Mouse (Mus musculus) neural tube, embryonic 11.5 days (tissue): ENCODE results near the gene Gm49337. TPM values are rescaled to one million over a fixed set of nuclear protein-coding genes. Genes with fewer than 3 reads are reported as not detected.

Experiments used
- ATAC-seq: fragments of 200-750 bp; cut with Nextera tagmentation; 2 replicates; pipeline ENCODE4 v1.8.0; 2017; ENCODE audit warnings: moderate number of reproducible peaks, mild to moderate bottlenecking, moderate TSS enrichment, moderate library complexity; ENCODE audit not compliant: insufficient read depth, low FRiP score, low TSS enrichment
- DNase-seq: peaks from one replicate; pipeline ENCODE4 v3.0.0-alpha.2; 2015; ENCODE audit warnings: low spot score
- H3K27ac ChIP-seq: fragments of 300-500 bp; sonication (generic); 2 replicates; pipeline ENCODE4 v1.5.1; 2014; ENCODE audit warnings: low read depth, mild to moderate bottlenecking, low read length
- H3K27me3 ChIP-seq: fragments of 300-500 bp; sonication (generic); 2 replicates; pipeline ENCODE4 v1.6.1; 2014; ENCODE audit warnings: mild to moderate bottlenecking, low read length, mixed read lengths; ENCODE audit not compliant: control insufficient read depth, insufficient read depth
- H3K36me3 ChIP-seq: fragments of 300-500 bp; sonication (generic); 2 replicates; pipeline ENCODE4 v1.6.1; 2014; ENCODE audit warnings: mild to moderate bottlenecking, low read length, moderate library complexity, mixed read lengths; ENCODE audit not compliant: control insufficient read depth, insufficient read depth
- H3K4me1 ChIP-seq: fragments of 300-500 bp; sonication (generic); 2 replicates; pipeline ENCODE4 v1.6.1; 2014; ENCODE audit warnings: low read length, mixed read lengths; ENCODE audit not compliant: control insufficient read depth, insufficient read depth
- H3K4me2 ChIP-seq: fragments of 300-500 bp; sonication (generic); 2 replicates; pipeline ENCODE4 v1.6.1; 2014; ENCODE audit warnings: low read depth, mild to moderate bottlenecking, moderate library complexity
- H3K4me3 ChIP-seq: fragments of 300-500 bp; sonication (generic); 2 replicates; pipeline ENCODE4 v1.5.1; 2014; ENCODE audit warnings: low read depth, low read length
- H3K9ac ChIP-seq: fragments of 300-500 bp; sonication (generic); 2 replicates; pipeline ENCODE4 v1.6.1; 2014; ENCODE audit warnings: mild to moderate bottlenecking, low read length
- H3K9me3 ChIP-seq: fragments of 300-500 bp; sonication (generic); 2 replicates; pipeline ENCODE4 v1.6.1; 2016; ENCODE audit warnings: low read length; ENCODE audit not compliant: control insufficient read depth
- WGBS: fragments of 180-500 bp; shearing (Covaris S2); extraction: QIAGEN DNeasy Blood & Tissue Kit; methylation state at CpG from one replicate; pipeline ENCODE4 v1.1.7; 2014; 5-methylcytosine and 5-hydroxymethylcytosine counted together
- polyA plus RNA-seq: library from polyadenylated mRNA; unstranded; fragments of >200 nt; fragmentation: Nextera tagmentation; extraction: Ambion mirVana; gene quantifications from 2 replicates; pipeline ENCODE4 v1.2.1, GENCODE M21; 2014

Gm49337 gene
- polyA plus RNA-seq, 1 experiment from 2014 or later = not detected

DNA sequence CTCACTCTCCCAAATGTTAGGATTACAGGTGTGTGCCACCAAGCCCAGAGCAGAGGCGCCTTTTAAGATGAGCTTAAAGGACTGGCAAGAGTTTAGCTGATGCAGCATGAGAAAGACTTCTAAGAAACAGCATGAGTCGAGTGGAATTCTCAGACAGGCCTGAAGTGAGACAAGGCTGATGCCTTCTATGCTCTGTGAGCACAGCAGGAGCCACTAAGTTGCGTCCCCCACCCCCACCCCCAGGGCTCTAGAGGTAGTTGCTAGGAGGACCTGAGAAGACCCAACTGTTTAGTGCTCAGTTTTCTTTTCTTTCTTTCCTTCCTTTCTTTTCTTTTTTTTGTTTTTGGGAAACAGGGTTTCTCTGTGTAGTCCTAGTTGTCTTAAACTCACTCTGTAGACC lies 8.9 kb downstream of the Gm49337 start:
- Histone ChIP-seq H3K36me3 (no peaks in the 10 kb centered on the region), H3K27me3 (no peaks in the 10 kb centered on the region), H3K9me3 (no peaks in the 10 kb centered on the region), H3K4me1 (no peaks in the 10 kb centered on the region), H3K9ac (no peak overlapping the region), H3K27ac (no peak overlapping the region), H3K4me2 (no peak overlapping the region), H3K4me3 (no peak overlapping the region)
- 48% methylated on average over 3 of the region's 3 CpGs for WGBS
- ATAC-seq (no peak), DNase-seq (peak; percentile 6)

DNA sequence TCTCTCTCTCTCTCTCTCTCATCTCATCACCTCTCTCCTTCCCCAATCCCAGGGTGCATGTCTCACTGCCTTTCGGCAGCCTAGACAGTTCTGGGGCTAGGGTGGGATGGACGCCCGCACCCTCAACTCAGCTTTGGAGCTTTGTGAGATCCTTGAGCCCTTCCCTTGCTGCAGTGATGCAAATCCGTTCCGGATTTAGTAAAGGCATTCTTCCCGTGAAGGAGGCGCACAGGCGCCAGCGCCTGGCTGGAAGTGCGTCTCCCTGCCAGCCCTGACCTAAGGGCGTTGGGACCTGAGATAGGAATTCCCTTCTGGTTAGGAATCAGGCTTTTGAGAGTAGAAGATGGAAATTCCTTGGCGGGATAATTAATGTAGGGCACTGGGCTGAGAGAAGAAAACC lies 9.6 kb downstream of the Gm49337 start:
- Histone ChIP-seq H3K9me3 (no peaks in the 10 kb centered on the region), H3K4me3 (no peak overlapping the region), H3K4me1 (no peaks in the 10 kb centered on the region), H3K36me3 (no peaks in the 10 kb centered on the region), H3K9ac (no peak overlapping the region), H3K27ac (no peak overlapping the region), H3K27me3 (no peaks in the 10 kb centered on the region), H3K4me2 (0 out of 2 replicates have a peak overlapping the region, but pooled peaks have one; percentile 7)
- 9% methylated on average over 12 of the region's 12 CpGs for WGBS
- ATAC-seq (no peak), DNase-seq (peak; percentile 33)

DNA sequence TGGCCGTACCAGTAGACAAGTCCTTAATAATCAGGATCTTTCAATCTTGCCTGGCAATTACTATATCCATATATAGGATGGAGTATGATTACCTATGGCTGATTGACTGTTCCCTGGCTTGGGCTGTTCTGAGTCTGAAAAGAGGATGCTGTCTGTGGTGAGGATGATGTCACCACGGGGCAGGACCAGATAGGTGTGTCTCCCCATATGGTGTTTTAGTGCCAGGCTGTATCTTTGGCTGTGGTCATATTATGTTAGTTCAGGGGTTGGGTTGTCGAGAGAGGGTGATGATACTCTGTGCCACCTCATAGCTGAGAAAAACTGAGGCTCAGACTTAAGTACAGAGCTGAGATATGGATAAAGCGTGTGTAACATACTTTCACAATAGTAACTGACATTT lies 11.9 kb downstream of the Gm49337 start:
- no peak for DNase-seq
- Histone ChIP-seq H3K27ac (no peak overlapping the region), H3K9ac (no peak overlapping the region), H3K4me2 (no peak overlapping the region), H3K9me3 (no peaks in the 10 kb centered on the region), H3K27me3 (no peaks in the 10 kb centered on the region), H3K36me3 (no peaks in the 10 kb centered on the region), H3K4me1 (no peaks in the 10 kb centered on the region), H3K4me3 (no peak overlapping the region)
- no peak for ATAC-seq
- 90% methylated on average over 4 of the region's 4 CpGs for WGBS

DNA sequence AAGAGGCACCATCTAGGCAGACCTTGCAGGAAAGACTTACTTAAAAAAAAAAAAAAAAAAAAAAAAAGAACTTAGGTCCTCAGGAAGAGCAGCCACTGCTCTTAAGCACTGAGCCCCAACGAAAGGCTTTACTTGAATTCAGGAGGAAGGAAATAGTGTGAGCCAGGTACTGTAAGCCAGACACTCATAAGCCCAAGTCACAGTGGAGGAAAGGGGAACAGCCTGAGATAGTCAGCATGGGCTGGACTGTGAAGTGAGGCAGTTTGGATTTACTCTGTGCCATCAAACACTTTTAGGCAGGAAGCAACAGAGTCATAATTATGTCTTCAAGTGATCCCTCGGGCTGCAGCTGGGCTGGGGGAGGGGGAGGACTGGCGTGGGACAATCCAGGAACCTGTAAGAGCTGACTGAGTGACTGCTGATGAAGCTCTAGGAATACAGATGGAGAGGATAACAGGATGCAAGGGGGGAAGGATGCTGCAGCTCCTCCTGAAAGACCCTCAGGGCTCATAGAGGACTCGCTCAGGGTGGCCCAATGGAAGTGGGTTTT lies 19.2 kb downstream of the Gm49337 start:
- Histone ChIP-seq H3K4me2 (no peak overlapping the region), H3K9ac (no peak overlapping the region), H3K36me3 (no peaks in the 10 kb centered on the region), H3K4me3 (no peak overlapping the region), H3K27me3 (no peaks in the 10 kb centered on the region), H3K4me1 (no peaks in the 10 kb centered on the region), H3K9me3 (no peaks in the 10 kb centered on the region), H3K27ac (no peak overlapping the region)
- DNase-seq (no peak), ATAC-seq (no peak)
- WGBS = 45% methylated on average over 4 of the region's 4 CpGs

DNA sequence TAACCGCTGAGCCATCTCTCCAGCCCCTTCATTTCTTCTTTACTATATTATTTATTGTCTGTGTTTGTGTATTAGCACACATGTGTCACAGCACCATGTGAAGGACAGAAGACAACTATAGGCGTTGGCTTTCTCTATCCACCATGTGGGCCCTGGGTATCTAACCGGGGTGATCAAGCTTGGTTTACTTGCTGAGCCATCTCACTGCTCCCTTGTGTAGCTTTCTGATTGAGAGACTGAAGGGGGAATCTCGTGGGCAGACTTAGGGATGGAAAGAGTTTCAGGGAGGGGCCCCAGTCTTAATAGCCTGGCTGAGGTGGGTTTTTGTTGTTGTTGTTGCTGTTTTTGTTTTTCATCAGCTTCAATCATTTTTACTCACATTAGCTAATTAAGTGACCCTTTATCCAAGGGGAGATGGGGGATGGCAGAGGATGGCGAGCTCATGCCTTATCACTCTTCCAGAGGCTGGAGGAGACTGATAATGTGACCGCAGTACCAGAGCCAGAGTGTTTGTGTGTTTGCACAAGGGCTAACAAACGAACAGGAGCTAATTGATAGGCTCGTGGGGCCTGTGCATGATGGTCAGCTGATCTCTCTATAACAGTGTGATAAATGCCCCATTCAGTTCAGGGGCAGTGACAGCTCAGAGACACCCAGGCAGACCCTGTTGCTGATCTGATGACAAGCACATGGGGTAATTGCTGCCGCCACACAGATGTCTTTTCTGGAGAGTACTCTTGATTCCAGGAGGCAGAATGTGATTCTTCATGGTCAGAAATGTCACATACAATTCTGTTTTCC lies 20.6 kb downstream of the Gm49337 start:
- no peaks in the 10 kb centered on the region for H3K9me3 ChIP-seq
- WGBS = 78% methylated on average over 9 of the region's 9 CpGs
- DNase-seq = no peak
- H3K27me3 ChIP-seq = no peaks in the 10 kb centered on the region
- no peak overlapping the region for H3K4me2 ChIP-seq
- no peak overlapping the region for H3K27ac ChIP-seq
- H3K4me1 ChIP-seq = no peaks in the 10 kb centered on the region
- ATAC-seq = no peak
- H3K9ac ChIP-seq = no peak overlapping the region
- no peaks in the 10 kb centered on the region for H3K36me3 ChIP-seq
- no peak overlapping the region for H3K4me3 ChIP-seq

DNA sequence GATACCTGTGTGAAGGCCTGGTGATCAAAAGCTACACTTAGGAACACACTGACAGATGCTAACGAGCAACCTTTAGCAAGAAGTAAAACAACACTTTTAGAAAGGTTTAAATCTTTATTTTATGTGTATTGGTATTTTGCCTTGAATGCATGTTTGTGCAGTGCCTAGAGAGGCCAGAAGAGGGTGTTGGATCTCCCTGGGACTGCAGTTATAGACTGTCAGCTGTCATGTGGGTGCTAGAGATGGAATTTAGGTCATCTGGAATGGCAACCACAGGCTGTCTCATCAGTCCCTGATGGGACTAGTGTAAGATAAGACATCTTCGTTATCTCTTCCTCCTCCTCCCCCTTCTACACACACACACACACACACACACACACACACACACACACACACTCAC lies 25.2 kb downstream of the Gm49337 start:
- ATAC-seq = no peak
- no peaks in the 10 kb centered on the region for H3K36me3 ChIP-seq
- WGBS = 92% methylated on average over 2 of the region's 2 CpGs

DNA sequence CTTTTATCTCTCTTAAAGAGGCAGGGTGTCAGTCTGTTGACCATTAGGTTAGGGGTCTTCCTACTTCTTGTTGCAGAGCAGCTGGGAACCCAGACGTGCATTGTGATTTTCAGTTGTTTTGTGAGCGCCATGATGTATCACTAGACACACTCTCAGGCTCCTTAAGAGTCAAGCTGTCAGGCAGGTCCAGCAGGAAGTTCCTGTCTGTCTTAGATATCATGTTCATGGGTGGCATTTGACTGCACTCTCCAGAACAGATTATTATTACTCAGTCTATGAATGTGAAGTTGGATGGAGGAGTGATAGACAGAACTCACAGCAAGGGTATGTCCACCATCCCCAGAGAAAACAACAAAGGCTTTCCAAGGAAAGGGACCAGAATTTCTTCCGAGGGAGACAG lies 31.2 kb downstream of the Gm49337 start:
- H3K27ac ChIP-seq = no peak overlapping the region
- ATAC-seq (no peak), DNase-seq (no peak)
- no peaks in the 10 kb centered on the region for H3K27me3 ChIP-seq
- 64% methylated on average over 3 of the region's 3 CpGs for WGBS
- H3K9me3 ChIP-seq = no peaks in the 10 kb centered on the region
- no peak overlapping the region for H3K4me3 ChIP-seq
- H3K4me1 ChIP-seq = no peaks in the 10 kb centered on the region
- H3K9ac ChIP-seq = no peak overlapping the region
- no peak overlapping the region for H3K4me2 ChIP-seq
- H3K36me3 ChIP-seq = no peaks in the 10 kb centered on the region

More for the DNA sequence above, 25.2 kb downstream of the Gm49337 start:
- H3K9ac ChIP-seq = no peak overlapping the region
- no peak overlapping the region for H3K27ac ChIP-seq
- H3K4me2 ChIP-seq = no peak overlapping the region
- no peaks in the 10 kb centered on the region for H3K9me3 ChIP-seq
- H3K4me3 ChIP-seq = no peak overlapping the region
- DNase-seq = no peak
- no peaks in the 10 kb centered on the region for H3K4me1 ChIP-seq
- no peaks in the 10 kb centered on the region for H3K27me3 ChIP-seq

DNA sequence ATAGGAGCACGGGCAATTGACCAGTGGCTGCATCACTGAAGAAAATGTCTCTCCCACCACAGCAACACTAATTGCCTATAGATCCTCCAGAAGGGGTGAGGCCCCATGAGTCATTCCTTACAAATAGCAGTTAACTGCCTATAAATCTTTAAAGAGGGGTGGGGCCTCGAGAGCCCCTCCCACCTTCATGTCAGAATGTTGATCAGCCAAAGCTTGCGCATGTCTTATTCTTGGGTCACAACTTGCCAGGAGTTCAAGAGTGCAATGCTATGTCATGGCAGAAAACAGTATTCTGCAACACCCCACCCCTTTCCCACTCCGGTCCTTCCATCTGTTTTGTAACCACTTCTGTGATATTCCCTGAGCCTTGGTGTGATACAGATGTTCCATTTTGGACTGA lies 33.3 kb downstream of the Gm49337 start:
- H3K9me3 ChIP-seq = no peaks in the 10 kb centered on the region
- no peak overlapping the region for H3K9ac ChIP-seq
- H3K27me3 ChIP-seq = no peaks in the 10 kb centered on the region
- no peak overlapping the region for H3K4me2 ChIP-seq
- H3K27ac ChIP-seq = no peak overlapping the region
- DNase-seq = no peak
- no peak for ATAC-seq
- no peaks in the 10 kb centered on the region for H3K4me1 ChIP-seq
- H3K4me3 ChIP-seq = no peak overlapping the region
- 74% methylated on average over 4 of the region's 4 CpGs for WGBS
- H3K36me3 ChIP-seq = no peaks in the 10 kb centered on the region

DNA sequence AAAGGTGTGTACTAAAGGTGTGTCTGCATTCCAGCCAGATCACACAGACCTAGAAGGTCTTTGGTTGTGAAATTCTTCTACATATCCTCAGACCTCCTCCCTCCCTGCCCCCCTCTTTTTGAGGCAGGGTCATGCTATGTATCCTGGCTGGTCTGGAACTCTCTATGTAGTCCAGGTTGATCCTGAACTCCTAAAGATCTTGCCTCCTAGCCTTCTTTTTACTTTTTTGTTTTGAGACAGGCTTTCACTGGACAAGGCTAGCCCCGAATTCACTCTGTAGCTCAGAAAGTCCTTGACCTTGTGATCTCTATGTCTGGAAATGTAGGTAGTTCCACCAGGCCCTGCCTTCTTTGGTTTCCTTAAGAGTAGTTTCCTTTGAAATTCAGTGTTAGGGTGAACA lies 35.7 kb downstream of the Gm49337 start:
- no peaks in the 10 kb centered on the region for H3K27me3 ChIP-seq
- ATAC-seq = no peak
- no peak overlapping the region for H3K9ac ChIP-seq
- DNase-seq = no peak
- no peaks in the 10 kb centered on the region for H3K4me1 ChIP-seq
- H3K36me3 ChIP-seq = no peaks in the 10 kb centered on the region
- no peak overlapping the region for H3K4me3 ChIP-seq
- 83% methylated on average over 1 of the region's 1 CpGs for WGBS
- H3K4me2 ChIP-seq = no peak overlapping the region
- H3K27ac ChIP-seq = no peak overlapping the region
- H3K9me3 ChIP-seq = no peaks in the 10 kb centered on the region
